ENCODE assay signal across 8 mouse cellular contexts in genomic region chrX:48318194-48318593, GRCm38 (mm10). TPM values are rescaled to one million over a fixed set of nuclear protein-coding genes. Genes with fewer than 3 reads are reported as not detected.
DNase-seq lines count a peak whose midpoint lies in the region; ATAC-seq lines count a peak whose summit lies in the region.

No protein-coding gene starts in this region.

- H3K9ac ChIP-seq in liver, embryonic 12.5 days = peak overlapping the region; percentile 27; the same call in 1 of the 2 replicates
- no peak overlapping the region for H3K9ac ChIP-seq in midbrain, embryonic 14.5 days (replicated peaks; ENCODE audit: low read length)

- H3K4me2 ChIP-seq in liver, embryonic 12.5 days = peak overlapping the region; percentile 50
- H3K4me2 ChIP-seq in midbrain, embryonic 14.5 days (ENCODE audit: low read length) = no peak overlapping the region

- H3K9me3 ChIP-seq in liver, embryonic 12.5 days (replicated peaks) = no peaks in the 10 kb centered on the region
- H3K9me3 ChIP-seq in midbrain, embryonic 14.5 days (ENCODE audit: control insufficient read depth, low read length) = no peaks in the 10 kb centered on the region

- H3K4me3 ChIP-seq in liver, embryonic 12.5 days = no peak overlapping the region
- H3K4me3 ChIP-seq in midbrain, embryonic 14.5 days (replicated peaks; ENCODE audit: low read depth, low read length) = no peak overlapping the region

- peak overlapping the region; percentile 69; the same call in 1 of the 2 replicates for H3K27ac ChIP-seq in liver, embryonic 12.5 days
- H3K27ac ChIP-seq in midbrain, embryonic 14.5 days (replicated peaks; ENCODE audit: low read depth, low read length) = no peak overlapping the region

- H3K4me1 ChIP-seq in liver, embryonic 12.5 days = peaks cover 59% of the 10 kb centered on the region
- no peaks in the 10 kb centered on the region for H3K4me1 ChIP-seq in midbrain, embryonic 14.5 days (ENCODE audit: control insufficient read depth, insufficient read depth, low read length)

- peak; percentile 65 for ATAC-seq in liver, embryonic 12.5 days
- ATAC-seq in midbrain, embryonic 14.5 days (ENCODE audit: low FRiP score, low TSS enrichment) = no peak

- no peaks in the 10 kb centered on the region for H3K27me3 ChIP-seq in liver, embryonic 12.5 days (replicated peaks)
- no peaks in the 10 kb centered on the region for H3K27me3 ChIP-seq in midbrain, embryonic 14.5 days (ENCODE audit: control insufficient read depth, insufficient read depth, low read length)

- WGBS in liver, embryonic 12.5 days (ENCODE audit: insufficient replicate concordance) = 6% methylated on average over 9 of the region's 9 CpGs
- WGBS in midbrain, embryonic 14.5 days = 33% methylated on average over 9 of the region's 9 CpGs

- no peaks in the 10 kb centered on the region for H3K36me3 ChIP-seq in liver, embryonic 12.5 days
- no peaks in the 10 kb centered on the region for H3K36me3 ChIP-seq in midbrain, embryonic 14.5 days (ENCODE audit: control insufficient read depth, insufficient read depth, low read length)

- DNase-seq in adrenal gland, adult 2 months = peak; percentile 13
- no peak for DNase-seq in adrenal gland, adult 18-20 months (ENCODE audit: low spot score in 2 of 2)
- DNase-seq in R1 (ENCODE audit: low read depth, low spot score) = peak; percentile 40
- DNase-seq in spleen, adult 18-20 months = peak; percentile 62 to 63
- DNase-seq in c-Kit-positive CD71-positive TER-119-positive erythroid progenitor cells, embryonic 14.5 days (ENCODE audit: low spot score) = no peak
- no peak for DNase-seq in midbrain, embryonic 14.5 days
- no peak for DNase-seq in retina, postnatal 1 day

RNA-seq across cellular contexts. Expression of gene Bcorl1, which starts 23.0 kb away (rescaled TPM):
- 10 to 100 TPM in 1 of 2 experiments, 1 to 10 TPM in 1; 9.4 to 11.5 TPM for total RNA-seq in adrenal gland, adult 2 months (2021)
- 3.6 and 5.2 TPM in 2 replicates for polyA plus RNA-seq in adrenal gland, adult 2 months (2012; rRNA removed)
- total RNA-seq in adrenal gland, adult 18-20 months (2021) = 1 to 10 TPM; 8.0 to 9.1 TPM
- polyA plus RNA-seq in liver, embryonic 12.5 days (2016; fragmentation: Nextera tagmentation; extraction: Ambion mirVana) = 3.8 and 4.4 TPM in 2 replicates
- polyA plus RNA-seq in midbrain, embryonic 14.5 days (2014; fragmentation: Nextera tagmentation; extraction: Ambion mirVana) = 7.8 and 7.9 TPM in 2 replicates

Comparison
In these comparisons a context has a peak if more than half of its experiments do, and no peak if none do; other contexts are left out.
1. DNase-seq: peak in adrenal gland, adult 2 months (single experiment), R1 (single experiment) and spleen, adult 18-20 months (2 of 2); none in adrenal gland, adult 18-20 months (0 of 2), c-Kit-positive CD71-positive TER-119-positive erythroid progenitor cells, embryonic 14.5 days (single experiment), midbrain, embryonic 14.5 days (single experiment) and retina, postnatal 1 day (single experiment).